Mouse (Mus musculus) testis, adult 2 months (tissue): Measurements from ENCODE around the gene Slc19a3. TPM values are rescaled to one million over a fixed set of nuclear protein-coding genes. Genes with fewer than 3 reads are reported as not detected.

ENCODE experiments used
- H3K27ac ChIP-seq: fragments of 200-500 bp; 2 replicates; pipeline ENCODE4 v1.5.1; 2012; ENCODE audit warnings: low read depth, low read length; ENCODE audit not compliant: control insufficient read depth, insufficient read depth
- H3K27me3 ChIP-seq: fragments of 200-500 bp; 2 replicates; pipeline ENCODE4 v1.6.1; 2012; ENCODE audit warnings: mild to moderate bottlenecking, low read length, moderate library complexity; ENCODE audit not compliant: control insufficient read depth, insufficient read depth
- H3K36me3 ChIP-seq: fragments of 200-500 bp; 2 replicates; pipeline ENCODE4 v1.6.1; 2012; ENCODE audit warnings: mild to moderate bottlenecking, low read length; ENCODE audit not compliant: control insufficient read depth, insufficient read depth
- H3K4me1 ChIP-seq: fragments of 200-500 bp; 2 replicates; pipeline ENCODE4 v1.6.1; 2012; ENCODE audit warnings: low read length; ENCODE audit not compliant: control insufficient read depth, insufficient read depth
- H3K4me3 ChIP-seq: fragments of 200-500 bp; 2 replicates; pipeline ENCODE4 v1.5.1; 2012; ENCODE audit warnings: low read depth, mild to moderate bottlenecking, low read length, moderate library complexity, mixed read lengths; ENCODE audit not compliant: control insufficient read depth
- CTCF ChIP-seq: fragments of 200-500 bp; IDR thresholded peaks from 2 replicates; pipeline ENCODE4 v1.5.1; 2012; ENCODE audit warnings: low read depth, mild to moderate bottlenecking, inconsistent platforms, low read length, moderate library complexity; ENCODE audit not compliant: control insufficient read depth, insufficient read depth, insufficient replicate concordance
- POLR2A ChIP-seq: fragments of 200-500 bp; IDR thresholded peaks from 2 replicates; pipeline ENCODE4 v1.6.1; 2012; ENCODE audit warnings: low read depth, mild to moderate bottlenecking, inconsistent platforms, low read length, moderate library complexity; ENCODE audit not compliant: control insufficient read depth
- polyA plus RNA-seq: library from polyadenylated mRNA; depleted of rRNA; stranded (reverse); fragments of >200 nt; gene quantifications from 2 replicates; pipeline ENCODE4 v1.2.3, GENCODE M21; 2012; rRNA removed

Slc19a3 gene
- polyA plus RNA-seq, 1 experiment = 0.10 TPM

- Histone ChIP-seq H3K27ac (no peak overlapping the region), H3K36me3 (no peaks in the 10 kb centered on the region), H3K4me1 (no peaks in the 10 kb centered on the region), H3K27me3 (no peaks in the 10 kb centered on the region), H3K4me3 (no peak overlapping the region)
- TF ChIP-seq POLR2A = no peak
- TF ChIP-seq CTCF = no peak
These were observed 66.2 kb downstream of the Slc19a3 start for GRCm38 (mm10) chr1:82972046-82972445.

- TF ChIP-seq POLR2A = no peak
- TF ChIP-seq CTCF = no peak
- H3K4me3 ChIP-seq = no peak overlapping the region
- H3K27me3 ChIP-seq = no peaks in the 10 kb centered on the region
- H3K27ac ChIP-seq = no peak overlapping the region
- H3K4me1 ChIP-seq = no peaks in the 10 kb centered on the region
- no peaks in the 10 kb centered on the region for H3K36me3 ChIP-seq
These were observed 71.8 kb downstream of the Slc19a3 start for GRCm38 (mm10) chr1:82966413-82966812.

Other genes with a start within 250 kb of the Slc19a3 start
- 145 and 150 TPM in 2 replicates for gene Agfg1, start 199.0 kb downstream of the Slc19a3 start, polyA plus RNA-seq
- 0.54 and 0.93 TPM in 2 replicates for gene A030005L19Rik, start 125.1 kb downstream of the Slc19a3 start, polyA plus RNA-seq
- gene A030014E15Rik, start 113.5 kb downstream of the Slc19a3 start, polyA plus RNA-seq = 0.14 TPM in 1 of 2 replicates, not detected in the other
- gene Gm6217, start 107.0 kb downstream of the Slc19a3 start, polyA plus RNA-seq = not detected in 2 replicates
- not detected in 2 replicates for gene A030003K21Rik, start 95.1 kb downstream of the Slc19a3 start, polyA plus RNA-seq
- gene Gm7544, start 82.4 kb downstream of the Slc19a3 start, polyA plus RNA-seq = not detected in 2 replicates
- gene Gm47955, start 78.2 kb downstream of the Slc19a3 start, polyA plus RNA-seq = not detected in 2 replicates
- gene Gm47959, start 37.9 kb downstream of the Slc19a3 start, polyA plus RNA-seq = not detected in 2 replicates
- gene Krtap28-10, start 4.0 kb upstream of the Slc19a3 start, polyA plus RNA-seq = not detected in 2 replicates
- not detected in 2 replicates for gene Gm47969, start 6.5 kb upstream of the Slc19a3 start, polyA plus RNA-seq
- not detected in 2 replicates for gene A030005K14Rik, start 20.9 kb upstream of the Slc19a3 start, polyA plus RNA-seq
- not detected in 2 replicates for gene Krtap28-13, start 22.5 kb upstream of the Slc19a3 start, polyA plus RNA-seq
- gene Ccl20, start 78.3 kb upstream of the Slc19a3 start, polyA plus RNA-seq = not detected in 2 replicates
- 27.6 and 33.8 TPM in 2 replicates for gene Daw1, start 121.3 kb upstream of the Slc19a3 start, polyA plus RNA-seq